Mouse (Mus musculus) testis, postnatal 10 days (tissue): Measurements from ENCODE around the gene Fam83b.

Source experiments
- DNase-seq: peaks from one replicate; pipeline ENCODE4 v3.0.0; 2021; ENCODE audit warnings: low spot score

The Fam83b gene

DNA sequence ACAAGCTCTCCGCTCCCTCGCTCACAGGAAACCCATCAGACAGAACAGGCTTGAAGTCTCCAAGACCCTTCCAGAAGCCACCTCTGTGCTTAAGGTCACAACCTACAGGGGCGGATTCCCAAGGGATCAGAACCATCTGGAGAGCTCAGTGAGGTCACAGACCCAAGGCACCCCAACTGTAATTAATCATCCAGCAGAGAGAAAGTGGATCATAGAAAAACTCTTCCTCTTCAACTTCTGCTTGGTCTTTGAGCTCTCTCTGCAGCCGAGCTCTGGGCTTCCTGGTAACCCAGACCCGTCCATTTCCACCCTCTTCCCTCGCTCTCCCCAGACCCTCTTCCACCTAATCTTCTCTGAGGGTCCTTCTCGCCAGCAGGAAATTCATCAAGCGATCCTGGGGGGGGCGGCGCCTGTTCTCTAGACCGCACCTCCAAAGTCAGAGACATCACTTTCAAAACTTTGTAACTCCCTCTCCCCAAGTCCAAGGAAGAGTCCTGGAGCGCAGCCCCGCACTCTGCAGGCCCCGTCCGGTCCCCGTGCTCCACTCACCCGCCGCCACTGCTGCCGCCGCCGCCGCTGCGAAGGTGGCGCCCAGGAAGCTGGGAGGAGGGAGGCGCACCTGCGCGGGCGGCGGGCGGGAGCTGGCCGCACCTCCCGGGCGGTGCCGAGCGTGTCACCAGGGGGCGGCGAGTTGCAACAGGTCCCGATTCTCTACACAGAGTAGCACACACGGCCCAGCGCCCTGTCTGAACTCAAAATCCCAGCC, at the start of gene Fam83b:
Fam83b (minus strand) TSS at position 602 of the 766 bp plus-strand sequence.
- peak; percentile 46 for DNase-seq

- no peak for DNase-seq
Measured at GRCm38 (mm10) chr9:76614165-76614564, 47.2 kb upstream of the Fam83b start.

DNA sequence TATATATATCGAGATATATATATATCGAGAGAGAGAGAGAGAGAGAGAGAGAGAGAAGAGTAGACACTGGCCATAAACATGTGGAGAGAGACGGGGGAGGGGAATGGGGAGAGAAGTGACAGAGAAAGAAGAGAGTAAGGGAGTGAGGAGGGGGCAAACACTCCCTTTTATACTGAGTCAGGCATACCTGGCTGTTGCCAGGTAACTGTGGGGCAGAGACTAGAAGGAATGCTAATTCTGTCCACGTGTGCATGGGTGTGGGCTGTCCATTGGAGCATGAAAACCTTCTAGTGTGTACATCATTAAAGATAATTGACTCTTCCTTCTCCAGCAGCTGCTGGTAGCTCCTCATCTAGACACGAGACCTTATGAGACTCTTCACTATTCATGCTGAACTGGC, 36.8 kb upstream of the Fam83b start:
- DNase-seq: no peak

- no peak for DNase-seq
Measured at GRCm38 (mm10) chr9:76602874-76603273, 36.0 kb upstream of the Fam83b start.

DNA sequence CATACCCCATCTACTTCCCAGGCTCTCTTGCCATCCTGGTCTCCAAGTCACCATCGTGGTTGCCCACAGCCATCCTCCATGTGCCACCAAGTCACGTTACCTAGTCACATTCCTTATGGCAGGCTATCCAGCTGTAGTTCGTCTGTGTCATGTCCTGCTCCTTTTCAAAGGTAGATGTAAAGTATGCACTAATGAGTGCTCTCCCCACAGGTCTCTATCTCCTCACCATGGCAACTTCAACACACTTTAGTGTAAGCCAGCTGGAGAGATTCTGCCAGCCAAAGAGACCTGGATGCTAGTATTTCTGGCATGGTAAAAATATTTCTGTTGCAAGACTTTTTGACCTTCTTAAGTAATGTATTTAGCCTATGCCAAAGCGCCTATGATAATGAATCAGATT, 30.5 kb upstream of the Fam83b start:
- no peak for DNase-seq

- DNase-seq: no peak
Measured at GRCm38 (mm10) chr9:76593841-76594240, 26.9 kb upstream of the Fam83b start.

GRCm38 (mm10) chr9:76583943-76584342, 17.0 kb upstream of the Fam83b start:
- no peak for DNase-seq

DNA sequence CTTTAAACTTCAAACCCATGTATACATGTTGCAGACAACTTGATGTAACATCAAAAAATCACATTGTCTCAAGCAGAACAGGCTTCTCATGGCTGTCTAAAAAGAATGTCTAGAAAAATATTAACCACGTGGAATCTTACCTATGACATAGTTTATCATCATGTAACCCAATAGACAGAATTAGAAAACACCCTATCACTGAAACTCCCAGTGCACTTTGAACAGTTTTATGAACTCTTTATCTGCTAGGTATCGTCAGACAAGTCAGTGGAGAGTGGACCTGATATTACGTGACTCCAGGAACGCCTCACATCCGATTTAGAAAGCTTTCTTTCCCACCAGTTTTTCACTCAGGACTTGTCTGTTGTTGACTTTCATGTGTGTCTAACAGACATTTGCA, 15.1 kb upstream of the Fam83b start:
- DNase-seq: no peak

GRCm38 (mm10) chr9:76567281-76567655, 352 bp upstream of the Fam83b start:
- no peak for DNase-seq

DNA sequence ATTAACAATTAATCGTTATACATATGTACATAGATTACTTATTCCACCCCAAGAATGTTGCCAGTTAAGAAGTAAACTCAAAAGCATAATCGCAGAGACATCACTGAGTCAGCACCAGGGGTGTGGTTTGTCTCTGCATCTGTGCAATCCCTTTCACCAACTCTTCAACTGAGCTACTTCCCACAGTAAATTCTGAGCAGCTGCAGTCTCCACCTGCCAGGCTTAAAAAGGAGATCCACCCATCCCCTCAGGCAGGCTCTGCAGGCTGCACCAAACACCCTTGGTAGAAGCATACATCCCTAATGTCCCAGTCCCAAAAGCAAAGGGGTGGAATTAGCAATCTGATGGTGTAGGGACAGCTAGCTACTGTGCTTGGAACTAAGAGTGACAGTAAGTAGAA, 1.3 kb downstream of the Fam83b start:
- no peak for DNase-seq

DNA sequence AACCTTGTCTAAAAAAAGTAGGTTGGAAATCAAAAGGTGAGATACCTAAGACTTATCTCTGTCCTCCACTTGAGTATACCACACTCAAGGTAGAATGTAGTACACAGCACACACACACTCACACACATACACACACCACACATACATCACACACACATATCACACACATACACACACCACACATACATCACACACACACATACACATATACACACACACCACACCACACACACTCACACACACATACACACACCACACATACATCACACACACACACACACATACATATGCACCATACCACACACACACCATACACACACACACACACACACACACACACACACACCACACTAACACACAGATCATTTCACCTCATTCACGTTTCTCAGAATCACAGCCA, 2.8 kb downstream of the Fam83b start:
- DNase-seq: no peak

DNA sequence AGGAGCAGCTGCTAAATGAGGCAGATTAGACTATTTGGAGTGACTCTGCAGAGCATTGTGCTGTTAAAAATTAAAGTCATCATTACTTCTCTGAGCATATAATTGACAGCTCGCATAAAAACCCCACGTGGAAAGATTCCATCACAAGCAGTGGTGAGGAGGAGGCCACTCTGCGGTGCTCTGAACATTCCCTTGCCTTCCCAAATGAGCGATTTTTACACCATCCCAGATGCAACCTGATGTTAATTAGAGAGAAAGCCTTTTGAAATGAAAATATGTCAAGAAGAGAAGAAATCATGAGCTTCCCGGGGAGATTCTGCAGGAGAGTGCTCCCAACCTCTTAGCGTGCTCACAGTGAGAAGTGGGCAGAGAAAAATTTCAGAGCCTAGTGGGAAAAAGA, 4.1 kb downstream of the Fam83b start:
- no peak for DNase-seq

DNA sequence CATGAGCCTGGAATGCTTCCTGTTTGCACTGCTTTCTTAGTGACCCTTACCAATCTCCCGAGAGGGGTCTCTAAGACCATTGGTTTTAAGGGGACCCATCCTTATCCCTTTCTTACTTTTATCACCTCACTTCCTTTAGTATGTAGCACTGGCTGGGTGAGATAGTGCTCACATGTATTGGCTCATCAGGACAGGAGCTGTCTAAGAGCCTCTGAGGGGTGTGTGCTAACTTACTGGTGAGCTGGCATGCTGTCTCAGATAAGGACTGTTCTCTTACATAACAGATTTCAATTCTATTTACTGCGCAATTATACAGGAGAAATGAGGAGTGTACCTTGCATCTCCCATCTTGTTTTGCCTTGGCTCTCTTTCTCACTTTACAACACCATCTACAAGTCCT, 7.7 kb downstream of the Fam83b start:
- DNase-seq: no peak

DNA sequence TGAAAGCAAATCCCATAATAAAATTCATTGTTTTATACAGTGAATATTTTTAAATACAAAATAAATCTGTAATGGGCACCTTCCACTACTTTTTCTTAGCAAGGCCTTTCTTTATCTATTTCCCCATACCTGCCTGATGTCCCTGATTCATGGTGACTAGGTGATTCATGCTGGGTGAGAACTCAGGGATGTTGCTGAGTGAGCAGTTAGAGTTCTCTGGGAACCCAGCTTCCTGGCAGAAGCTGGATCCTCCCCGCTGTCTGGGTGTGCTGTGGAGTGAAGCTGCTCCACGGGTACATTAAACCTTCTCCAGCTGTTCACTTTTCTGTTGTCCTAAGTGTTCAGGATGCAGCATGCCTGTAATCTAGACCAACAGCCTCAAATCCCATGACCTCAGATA, 13.2 kb downstream of the Fam83b start:
- no peak for DNase-seq

GRCm38 (mm10) chr9:76553115-76553514, 13.8 kb downstream of the Fam83b start:
- no peak for DNase-seq

GRCm38 (mm10) chr9:76546714-76547113, 20.2 kb downstream of the Fam83b start:
- DNase-seq: no peak

GRCm38 (mm10) chr9:76540684-76541083, 26.2 kb downstream of the Fam83b start:
- DNase-seq: no peak

- DNase-seq: no peak
Measured at GRCm38 (mm10) chr9:76539953-76540621, 26.8 kb downstream of the Fam83b start.

- no peak for DNase-seq
Measured at GRCm38 (mm10) chr9:76539271-76539670, 27.6 kb downstream of the Fam83b start.

DNA sequence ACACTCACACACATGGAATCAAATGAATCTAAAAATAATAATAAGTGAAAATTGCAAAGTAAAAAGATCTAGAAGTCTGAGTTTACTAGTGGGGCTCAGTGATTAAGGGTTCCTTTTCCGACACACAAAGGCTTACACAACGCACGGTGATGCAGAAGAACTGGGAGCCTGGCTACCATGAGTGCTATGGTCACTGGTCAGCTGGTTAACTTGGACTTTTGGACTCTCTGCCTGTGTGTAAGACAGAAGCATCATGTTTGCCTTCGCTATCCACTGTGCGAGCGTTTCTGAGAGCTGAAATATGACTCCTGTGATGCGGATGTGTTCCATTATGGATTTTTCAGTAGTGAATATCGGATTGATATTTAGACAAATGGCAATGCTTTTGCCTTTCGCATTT, 30.9 kb downstream of the Fam83b start:
- no peak for DNase-seq

- no peak for DNase-seq
Measured at GRCm38 (mm10) chr9:76532403-76532802, 34.5 kb downstream of the Fam83b start.

DNA sequence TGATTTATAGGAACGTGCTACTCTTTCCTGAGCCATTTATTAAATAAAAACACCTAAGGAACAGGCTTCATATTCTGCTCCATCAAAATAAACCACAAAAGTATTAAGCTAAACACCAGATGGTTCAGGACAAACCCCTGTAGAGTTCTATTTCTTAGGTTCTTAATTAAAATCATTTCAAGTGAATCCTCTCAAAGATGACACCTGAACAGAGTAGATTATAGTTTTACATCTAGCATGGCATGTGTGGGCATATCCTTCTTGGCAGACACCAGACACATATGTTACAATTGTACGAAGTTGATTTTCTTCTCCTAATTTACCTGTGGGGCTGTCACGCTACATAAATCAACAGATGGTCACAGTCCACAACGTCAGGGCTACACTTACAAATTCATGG, 35.5 kb downstream of the Fam83b start:
- DNase-seq: no peak

DNA sequence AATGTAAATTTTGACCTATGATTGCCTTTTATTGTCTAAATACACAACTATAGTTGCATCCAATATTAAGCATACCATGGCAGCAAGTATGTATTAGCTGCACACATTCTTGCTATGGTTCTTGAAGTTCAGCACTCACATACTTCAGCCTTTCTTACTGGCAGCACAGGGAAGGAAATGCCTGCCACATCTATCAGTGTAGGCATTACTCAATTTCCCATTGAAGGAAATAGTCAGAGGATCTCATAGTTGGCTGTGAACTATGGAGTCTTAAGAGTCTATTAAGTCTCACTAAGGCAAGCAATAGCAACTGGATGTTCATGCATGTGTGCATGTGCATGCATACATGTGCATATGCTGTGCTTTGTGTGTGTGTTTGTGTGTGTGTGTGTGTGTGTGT, 41.3 kb downstream of the Fam83b start:
- DNase-seq: no peak

DNA sequence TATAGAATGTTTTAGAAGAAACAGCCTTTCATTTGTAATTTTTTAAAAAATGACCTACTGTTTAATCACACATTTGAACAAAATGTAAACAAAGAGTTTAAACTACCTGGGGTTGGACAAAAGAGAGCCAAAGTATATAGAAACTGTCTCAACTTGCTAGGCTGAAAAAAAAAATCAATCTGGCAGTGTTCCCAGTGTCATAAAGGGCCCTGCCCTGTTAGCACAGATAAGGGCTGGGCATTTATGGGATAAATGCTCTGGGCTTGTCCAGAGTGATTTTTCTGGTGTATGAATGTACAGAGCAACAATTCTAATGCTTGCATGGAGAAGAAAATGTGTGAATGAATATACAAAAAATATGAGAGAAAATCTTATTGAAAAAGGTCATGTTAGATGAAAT, 43.8 kb downstream of the Fam83b start:
- DNase-seq: no peak
